Mouse (Mus musculus) left cerebral cortex, adult 11 months (tissue): ENCODE data around the gene Map2k2.
"Not testable (repeated sequence)": the region's sequence is repeated elsewhere in the genome, so short reads cannot be mapped to it uniquely, and the experiment has no call there.

Experiments used
- DNase-seq: peaks from one replicate; pipeline ENCODE4 v3.0.0; 2022; ENCODE audit warnings: low spot score

The Map2k2 gene

DNA sequence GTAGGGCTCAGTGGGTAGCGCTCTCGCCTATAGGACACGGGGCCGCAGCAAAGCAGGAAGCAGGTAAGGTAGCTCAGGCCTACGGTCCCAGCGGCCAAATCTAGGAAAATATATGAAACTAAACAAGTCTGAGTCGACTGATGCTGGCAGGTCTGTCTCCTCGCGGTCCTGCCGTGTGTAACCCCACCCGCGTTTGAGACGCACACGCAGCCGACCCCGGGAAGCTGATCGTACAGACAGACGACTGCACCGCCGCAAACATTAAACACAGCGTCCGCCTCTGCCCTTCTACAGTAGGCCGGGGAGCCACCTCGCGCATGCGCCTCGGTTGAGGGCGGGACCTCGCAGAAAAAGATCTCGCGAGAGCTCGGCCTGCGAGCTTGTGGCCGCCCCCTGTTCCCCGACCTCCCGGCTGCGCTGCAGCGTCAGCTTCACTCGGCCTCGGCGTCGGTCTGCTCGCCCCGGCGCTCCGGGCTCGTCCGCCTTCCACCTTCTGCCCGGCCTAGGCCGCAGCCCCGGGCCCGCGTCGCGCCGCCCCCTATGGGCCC is at the start of gene Map2k2:
TSS of gene Map2k2 (plus strand) at position 351 of the 548 bp plus-strand sequence.
- DNase-seq: peak; percentile 92

DNA sequence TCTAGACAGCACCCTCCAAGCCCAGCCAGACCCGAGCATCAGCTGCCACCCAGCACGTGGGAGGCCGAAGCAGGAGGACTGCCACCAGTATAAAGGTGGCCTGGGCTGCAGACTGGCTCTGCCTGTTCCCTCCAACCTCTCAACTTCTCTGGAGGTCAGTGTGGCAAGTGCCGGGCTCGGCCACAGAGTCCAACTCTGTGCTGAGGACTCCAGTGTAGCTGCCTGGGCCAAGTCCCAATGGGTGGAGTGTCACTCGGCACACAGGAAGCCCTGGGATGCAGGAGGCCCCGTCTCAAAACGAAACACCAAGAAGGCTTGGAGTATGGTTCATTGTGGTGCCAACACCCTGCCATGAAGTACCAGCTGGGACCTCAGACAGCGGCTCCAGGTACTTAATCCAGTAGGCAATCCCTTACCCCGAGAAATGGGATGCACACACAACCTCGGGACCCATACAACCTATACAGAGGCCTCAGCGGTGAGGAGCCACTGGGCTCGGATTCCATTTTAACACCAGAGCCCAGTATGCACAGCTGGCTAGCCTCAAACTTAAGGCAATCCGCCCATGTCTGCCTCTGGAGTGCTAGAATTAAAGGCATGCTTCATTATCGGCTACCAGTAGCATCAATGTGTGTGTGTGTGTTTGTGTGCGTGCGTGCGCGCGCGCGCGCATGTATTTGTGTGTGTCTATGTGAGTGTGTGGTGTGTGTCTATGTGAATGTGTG is 48.1 kb upstream of the Map2k2 start:
- DNase-seq: no peak

DNA sequence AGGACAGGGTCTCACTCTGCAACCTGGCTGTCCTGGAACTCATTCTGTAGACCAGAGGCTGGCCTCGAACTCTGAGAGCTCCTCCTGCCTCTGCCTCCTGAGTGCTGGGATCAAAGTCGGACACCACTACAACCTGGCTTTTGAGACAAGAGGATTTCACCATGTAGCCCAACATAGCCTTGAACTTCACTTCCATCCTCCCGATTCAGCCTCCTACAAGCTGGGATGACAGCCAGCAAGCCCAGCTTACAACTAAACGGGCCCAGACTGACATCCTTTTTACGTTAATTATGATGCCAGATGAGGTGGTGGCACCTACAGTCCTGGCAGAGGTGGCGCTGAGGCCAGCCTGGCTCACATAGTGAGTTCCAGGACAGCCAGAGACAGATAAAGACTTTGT is 46.8 kb upstream of the Map2k2 start:
- no peak for DNase-seq

DNA sequence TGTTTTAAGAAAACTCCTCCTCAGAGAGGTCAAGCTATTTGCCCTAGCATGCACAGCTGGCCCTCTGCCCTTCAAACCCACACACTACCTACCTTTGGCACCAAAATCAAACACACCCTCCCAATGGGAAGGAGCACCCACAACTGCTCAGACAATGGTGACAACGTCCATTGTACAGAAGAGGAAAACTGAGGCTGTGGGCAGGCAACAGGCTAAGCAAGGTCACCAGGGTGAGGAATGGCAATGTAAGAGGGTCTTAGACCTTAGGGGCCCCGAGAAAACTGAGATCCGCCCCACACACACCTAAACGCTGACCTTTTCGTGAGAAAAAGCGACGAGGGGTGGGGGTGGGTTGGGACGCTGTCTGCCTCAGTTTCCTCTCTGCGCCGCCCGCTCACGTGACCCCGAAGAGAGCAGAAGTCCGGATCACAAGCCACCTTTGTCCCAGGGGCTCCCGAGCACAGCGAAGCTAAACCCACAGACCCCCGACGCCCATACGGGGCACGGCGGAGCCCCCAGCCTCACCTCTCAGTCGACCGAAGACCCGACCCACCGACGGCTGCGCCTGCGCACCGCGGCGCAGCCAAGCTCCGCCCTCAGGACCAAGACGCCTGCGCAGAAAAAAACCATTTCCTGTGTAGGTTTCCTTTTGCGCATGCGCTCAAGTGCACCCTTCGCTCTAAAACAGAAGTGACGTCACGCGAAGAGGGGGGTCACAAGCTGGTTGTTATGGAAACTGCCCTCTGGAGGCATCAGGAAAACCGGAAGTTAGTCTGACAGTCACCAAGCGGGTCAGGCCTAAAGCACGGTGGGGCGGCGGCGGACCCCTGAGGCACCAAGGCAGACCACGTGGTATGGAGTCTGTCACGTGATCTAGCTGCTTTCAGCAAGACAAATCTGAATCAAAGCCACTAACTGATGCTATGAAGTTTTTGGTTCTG is 45.8 kb upstream of the Map2k2 start, which contains the start of gene Sgta:
TSS of gene Sgta (minus strand) at position 579 of the 941 bp plus-strand sequence.
- peak; percentile 100 for DNase-seq

DNA sequence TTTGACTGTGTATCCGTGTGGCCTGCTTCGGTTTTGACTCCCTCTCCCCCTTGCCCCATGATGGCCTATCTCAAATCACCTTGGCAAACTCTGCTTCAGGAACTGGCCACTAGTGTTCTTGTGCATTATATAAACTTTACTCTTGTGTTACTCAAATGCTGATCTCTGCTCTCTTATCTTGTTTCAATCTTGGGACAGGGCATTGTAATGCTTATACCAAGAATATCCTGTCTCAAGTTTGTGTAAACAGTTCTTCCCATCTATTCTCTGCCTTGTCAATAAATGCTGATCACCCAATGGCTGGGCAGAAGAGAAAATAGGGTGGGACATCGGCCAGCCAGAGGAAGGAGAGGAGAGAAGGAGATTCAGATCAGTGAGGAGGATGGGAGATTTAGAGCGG is 43.0 kb upstream of the Map2k2 start:
- no peak for DNase-seq

DNA sequence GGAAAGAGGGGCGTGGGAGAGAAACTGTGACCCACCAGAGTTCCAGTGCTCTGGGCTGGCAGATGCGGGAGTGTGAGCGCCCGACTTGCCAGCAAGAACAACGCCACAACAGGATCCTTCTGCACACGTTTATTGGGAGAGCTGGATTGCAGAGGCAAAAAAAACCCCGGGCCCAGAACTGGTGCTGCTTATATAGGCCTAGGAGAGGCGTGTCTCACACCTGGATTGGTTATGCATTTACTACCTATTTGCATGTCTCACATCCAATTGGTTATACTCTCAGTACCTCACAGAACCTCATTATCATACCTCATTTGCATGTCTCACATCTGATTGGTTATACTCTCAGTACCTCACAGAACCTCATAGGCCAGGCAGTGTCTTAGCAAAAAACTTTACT is 41.2 kb upstream of the Map2k2 start:
- not testable (repeated sequence) for DNase-seq

DNA sequence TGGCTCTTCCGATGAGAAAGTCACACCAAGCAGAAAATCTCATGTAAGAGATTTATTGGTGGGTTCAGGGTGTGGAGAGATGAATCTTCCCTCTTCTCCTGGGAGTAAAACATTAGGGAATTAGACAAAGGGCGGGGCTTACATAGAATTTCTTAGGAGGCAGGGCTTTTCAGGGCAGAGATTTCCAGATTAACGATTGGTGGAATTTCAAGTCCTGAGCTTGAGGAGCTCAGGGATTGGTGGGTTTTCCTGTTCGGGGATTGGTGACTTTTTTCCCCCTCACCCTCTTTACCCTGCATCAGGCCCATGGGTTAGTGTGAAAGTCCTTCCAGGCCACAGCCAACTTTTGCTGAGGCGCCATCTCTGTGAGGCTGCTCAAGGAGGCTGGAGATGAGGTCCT is 37.0 kb upstream of the Map2k2 start:
- no peak for DNase-seq

DNA sequence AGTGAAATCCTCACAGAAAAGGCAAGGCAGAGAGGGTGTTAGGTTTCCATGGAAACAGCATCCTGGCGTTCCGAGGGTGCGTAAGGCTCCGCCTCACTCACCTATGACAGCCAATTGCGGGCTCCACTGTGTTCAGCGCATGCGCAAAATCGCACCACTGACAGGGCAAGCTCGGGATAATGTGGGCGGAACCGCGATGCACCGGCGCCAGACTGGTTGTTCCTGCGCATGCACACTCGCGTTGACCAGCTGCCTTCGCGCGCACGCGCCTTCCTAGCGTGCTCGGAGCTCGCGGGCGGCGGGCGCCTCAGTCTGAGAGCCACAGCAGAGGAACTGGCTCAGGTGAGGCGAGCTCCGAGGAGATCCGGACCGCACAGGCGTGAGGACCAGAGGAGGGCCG is 35.9 kb upstream of the Map2k2 start, which contains the start of gene Thop1:
TSS of gene Thop1 (plus strand) at position 200 of the 400 bp plus-strand sequence.
- peak; percentile 97 for DNase-seq

DNA sequence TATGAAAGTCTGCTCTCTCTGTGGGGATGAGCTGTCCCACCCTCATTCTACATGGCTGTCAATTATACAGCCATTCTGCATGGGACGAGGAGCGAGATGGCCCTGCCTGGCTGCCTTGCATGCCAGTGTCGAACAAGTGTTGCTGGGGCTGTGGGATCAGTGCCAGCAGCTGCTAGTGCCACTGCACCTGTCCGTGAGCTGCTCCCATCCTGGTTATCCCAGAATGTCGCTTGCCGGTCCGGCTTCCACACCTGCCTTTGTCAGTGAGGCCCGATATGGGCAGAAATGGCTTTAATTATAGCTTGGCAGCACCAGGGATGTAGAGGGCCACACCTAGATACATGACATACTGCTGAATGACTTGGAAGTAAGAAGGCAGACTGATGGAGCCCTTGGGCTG is 33.4 kb upstream of the Map2k2 start:
- DNase-seq: no peak

DNA sequence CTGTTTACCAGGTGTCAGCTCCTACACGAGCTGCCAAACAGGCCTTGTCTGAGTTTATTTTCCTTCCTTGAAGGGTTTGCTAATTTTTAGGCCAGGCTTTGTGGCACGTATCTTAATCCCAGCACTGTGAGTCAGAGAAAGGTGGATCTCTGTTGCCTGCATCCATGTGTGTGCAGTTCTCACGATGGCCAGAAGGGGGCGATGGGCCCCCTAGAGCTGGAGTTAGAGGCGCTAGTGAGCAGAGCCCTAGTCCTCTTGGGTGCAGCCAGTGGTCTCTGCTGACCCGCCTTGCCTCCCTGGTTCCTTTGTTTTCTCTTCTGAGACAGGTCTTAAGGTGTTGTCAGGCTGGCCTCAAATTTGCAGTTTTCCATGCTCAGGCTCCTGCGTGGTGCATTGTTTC is 32.3 kb upstream of the Map2k2 start:
- DNase-seq: no peak

DNA sequence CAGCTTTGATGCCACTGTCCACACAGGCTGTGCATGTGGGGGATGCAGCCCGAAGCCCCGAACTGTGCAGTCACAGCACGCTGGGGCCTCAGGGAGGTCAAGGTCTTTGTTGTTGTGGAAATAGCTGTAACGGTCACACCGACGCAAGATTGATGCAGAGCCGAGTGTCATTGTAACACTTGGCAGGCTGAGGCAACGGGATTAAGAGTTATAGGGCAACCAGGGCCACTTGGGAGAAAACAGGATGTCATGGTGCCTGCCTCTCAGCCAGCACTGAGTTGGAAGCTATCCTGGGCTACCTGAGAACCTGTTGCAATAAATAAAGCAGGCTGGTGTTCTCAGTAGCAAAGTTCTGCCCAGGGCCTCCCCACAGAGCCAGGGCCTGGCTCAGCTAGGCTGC is 30.0 kb upstream of the Map2k2 start:
- no peak for DNase-seq

DNA sequence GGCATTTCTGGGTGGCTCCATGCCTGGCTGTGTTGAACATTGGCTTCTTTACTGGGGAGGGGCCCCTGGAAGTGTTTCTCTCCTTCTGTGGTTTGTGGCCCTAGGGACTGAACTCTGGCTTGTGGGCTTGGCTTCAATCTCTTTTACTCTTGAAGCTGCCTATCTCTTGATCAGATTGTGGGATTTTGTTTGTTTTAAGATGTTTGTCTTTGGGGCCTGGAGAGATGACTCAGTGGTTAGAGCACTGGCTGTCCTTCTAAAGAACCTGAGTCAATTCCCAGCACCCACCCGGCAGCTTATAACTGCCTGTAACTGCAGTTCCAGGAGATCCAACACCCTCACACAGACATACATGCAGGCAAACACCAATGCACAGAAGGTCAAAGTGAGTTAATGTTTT is 29.4 kb upstream of the Map2k2 start:
- no peak for DNase-seq

DNA sequence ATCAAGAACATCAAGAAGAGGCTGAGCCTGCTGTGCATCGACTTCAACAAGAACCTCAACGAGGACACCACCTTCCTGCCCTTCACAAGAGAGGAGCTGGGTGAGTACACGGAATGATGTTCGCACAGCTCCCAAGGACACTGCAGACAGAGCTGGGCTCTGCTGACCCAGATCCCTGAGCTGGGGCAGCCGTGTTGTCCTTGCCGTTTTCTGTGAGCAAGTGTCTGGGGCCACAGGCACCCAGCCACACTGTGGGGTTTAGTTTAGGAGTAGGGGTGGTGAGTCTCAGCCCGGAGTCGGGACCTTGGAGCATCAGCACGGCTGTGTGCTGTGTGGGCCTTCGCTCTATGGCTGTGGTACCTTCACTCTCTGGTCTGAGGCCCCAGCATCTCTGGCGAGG is 27.8 kb upstream of the Map2k2 start:
- no peak for DNase-seq

DNA sequence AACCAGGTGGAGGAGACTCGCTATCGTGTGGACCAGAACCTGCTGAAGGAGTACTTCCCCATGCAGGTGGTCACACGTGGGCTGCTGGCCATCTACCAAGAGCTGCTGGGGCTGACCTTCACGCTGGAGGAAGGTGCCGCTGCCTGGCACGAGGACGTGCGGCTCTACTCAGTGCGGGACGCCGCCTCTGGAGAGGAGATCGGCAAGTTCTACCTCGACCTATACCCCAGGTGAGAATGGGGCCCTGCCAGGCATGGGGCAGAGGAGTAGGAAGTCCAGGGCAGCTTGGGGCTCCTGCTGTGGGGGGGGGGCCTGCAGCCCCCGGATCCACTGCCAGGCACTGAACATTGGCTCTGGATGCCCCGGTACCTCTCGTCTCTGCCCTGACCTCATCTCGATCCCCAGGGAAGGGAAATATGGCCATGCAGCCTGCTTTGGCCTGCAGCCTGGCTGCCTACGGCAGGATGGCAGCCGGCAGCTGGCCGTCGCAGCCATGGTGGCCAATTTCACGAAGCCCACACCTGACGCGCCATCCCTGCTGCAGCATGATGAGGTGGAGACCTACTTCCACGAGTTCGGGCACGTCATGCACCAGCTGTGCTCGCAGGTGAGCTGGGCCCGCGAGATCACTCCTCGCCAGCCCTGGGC is 25.6 kb upstream of the Map2k2 start:
- no peak for DNase-seq

DNA sequence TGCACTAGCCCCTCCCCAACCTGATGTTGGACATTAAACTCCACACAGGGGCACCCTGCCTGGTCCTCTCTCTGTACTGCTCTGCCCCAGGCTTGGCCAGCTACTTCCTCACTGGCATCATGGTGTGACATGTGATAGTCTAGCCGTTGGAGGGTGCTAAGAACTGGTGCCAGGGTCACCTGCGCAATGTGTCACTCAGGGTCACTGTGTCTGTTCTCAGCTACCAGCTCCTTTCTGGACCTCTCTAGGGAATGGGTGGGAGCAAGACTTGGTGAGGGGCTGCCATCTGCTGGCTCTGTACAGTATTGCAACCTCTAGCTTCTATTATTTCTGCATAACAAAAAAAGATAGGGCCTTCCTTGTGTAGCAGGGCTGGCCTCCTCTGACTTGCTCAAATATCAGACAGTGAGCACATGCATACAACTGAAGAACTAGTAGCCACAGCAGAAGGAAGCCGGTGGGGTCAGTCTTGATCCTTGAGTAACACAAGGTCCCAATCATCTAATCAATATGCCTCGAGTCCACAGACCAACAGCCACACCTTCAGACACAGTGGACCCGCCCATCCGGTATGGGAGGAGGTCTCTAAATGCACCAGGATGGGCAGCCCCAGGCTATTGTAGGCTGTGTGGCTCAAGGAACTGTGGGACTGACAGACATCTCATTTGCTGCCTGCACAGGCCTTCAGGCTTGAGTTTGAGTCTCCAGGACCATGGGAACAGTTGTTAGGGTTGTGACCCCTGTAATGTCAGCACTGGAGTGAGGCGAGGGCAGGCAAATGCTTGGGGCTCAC is 23.4 kb upstream of the Map2k2 start:
- peak; percentile 63 for DNase-seq

DNA sequence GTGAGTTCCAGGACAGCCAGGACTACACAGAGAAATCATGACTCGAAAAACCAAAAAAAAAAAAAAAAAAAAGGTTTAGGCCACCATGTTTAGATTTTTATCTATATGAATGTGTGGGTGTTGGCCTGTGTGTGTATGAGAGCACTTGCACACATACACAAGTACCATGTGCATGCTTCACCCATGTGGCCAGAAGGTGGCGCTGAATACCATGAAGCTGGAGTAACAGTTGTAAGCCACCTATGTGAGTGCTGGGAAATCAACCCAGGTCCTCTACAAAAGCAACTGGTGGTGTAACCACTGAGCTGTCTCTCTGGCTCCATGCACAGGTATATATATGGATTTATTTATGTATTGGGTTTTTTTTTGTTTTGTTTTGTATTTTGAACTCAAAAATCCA is 18.7 kb upstream of the Map2k2 start:
- no peak for DNase-seq

DNA sequence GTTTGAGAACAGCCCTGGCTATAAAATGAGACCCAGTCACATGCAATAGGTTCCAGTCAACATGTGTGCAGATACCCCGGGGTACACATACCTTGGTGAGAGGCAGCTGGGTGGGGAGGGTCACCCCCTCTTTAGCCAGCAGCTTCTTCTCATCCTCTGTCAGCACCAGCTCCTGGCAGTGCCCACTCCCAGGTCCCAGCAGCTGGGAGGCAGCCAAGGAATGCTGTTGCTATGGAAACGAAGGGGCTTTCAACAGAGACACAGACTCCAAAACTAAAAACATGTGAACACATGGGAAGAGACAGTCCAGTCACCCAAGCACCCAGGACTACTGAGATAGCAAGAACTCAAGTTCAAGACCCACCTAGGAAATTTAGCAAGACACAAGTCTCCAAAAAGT is 16.5 kb upstream of the Map2k2 start:
- DNase-seq: no peak

DNA sequence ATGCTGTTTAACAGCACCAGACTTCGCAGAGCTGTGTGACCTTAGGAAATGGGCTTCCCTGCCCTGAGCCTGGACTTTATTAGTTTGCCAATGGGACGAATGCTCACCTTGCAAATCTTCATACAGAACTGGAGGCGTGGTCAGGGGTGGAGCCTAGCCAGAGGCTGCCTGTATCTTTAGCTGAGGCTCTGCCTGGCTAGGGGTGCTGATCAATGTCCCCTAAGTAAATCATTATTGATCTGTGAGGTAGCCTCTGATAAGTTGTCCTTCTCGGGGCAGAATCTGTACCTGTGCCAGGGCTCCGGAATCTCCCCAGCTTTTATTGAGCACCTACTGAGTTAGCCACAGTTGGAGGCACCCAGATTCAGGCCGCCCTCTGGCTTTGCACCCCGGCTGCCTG is 15.1 kb upstream of the Map2k2 start:
- no peak for DNase-seq

DNA sequence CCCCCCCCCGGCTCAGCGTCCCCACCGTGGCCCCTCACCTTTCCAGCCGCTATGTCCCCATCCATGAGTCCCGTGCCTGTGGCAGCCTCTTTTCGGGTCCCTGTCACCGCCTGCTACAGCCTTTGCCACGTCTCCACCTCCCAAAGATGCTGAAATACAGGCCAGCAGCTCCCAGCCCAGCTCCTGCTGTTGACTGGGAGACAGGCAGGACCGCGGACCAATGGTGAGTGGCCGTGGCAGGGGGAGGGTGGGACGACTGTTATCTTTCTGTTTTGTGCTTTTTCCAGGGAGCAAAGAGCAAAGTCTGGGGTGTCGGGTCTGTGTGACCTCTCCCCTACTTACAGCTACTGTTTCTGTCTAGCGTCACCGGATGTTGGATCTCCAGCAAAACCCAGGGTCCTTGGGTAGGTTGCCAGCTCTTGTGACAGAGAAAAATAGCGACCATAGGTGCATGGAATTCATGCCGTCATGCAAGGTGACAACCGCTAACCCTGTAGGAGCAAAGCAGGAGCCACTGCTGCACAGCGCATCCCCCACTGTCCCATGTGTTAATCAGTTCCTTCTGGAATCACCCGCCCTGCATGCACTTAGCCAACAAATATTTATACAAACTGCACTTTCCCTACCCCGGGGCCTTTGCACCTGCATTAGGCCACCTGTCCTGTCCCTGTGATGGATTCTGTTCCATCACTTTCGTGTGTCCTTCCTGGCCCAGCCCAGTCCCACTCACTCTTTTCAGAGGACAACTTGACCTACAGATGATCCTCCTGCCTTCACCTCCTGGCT is 13.1 kb upstream of the Map2k2 start:
- no peak for DNase-seq

DNA sequence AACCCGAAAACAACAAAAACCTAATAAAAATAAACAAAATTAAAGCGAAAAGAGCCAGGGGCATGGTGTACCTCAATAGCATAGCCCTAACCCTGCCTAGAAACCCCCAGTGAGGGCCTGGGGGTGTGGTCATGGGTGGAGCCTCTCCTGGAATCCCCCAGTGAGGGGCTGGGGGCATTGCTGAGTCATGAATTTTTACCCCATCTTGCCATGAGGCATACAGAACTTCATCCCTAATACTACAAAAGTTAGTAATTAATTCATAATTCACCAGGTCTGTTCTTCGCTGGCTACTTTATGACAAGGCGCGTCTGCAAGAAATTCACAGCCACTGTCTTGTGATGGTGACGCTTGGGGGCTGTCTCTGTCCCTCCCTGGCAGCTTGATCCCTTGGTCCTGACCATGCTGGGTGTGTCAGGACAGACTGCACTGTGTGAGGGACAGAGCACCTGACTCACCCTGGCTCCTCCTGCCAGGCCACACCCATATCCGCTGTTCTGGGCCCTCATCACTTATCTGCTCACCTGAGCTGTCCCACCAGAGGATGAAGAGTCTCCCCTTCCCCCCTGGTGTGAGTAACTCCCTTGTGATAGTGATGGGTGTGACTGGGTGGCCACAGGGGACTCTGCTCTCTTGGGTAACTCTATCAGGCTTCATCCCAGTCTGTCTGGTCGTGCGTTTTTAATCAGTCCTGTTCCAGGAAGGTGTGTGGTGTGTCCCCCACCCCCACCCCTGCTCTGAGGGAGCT is 10.6 kb upstream of the Map2k2 start:
- DNase-seq: no peak
